8 mouse cellular contexts compared by ENCODE assay signal in genomic region chr6:125166861-125167650, GRCm38 (mm10). TPM values are rescaled to one million over a fixed set of nuclear protein-coding genes. Genes with fewer than 3 reads are reported as not detected.
DNase-seq lines count a peak whose midpoint lies in the region; ATAC-seq and TF ChIP-seq lines count a peak whose summit lies in the region.

No protein-coding gene starts in this region.

- ATAC-seq in cerebellum, adult (ENCODE audit: insufficient number of reproducible peaks, low FRiP score, low TSS enrichment) = no peak
- peak; percentile 35 for ATAC-seq in embryonic facial prominence, embryonic 14.5 days (ENCODE audit: low read depth)
- peak; percentile 68 for ATAC-seq in heart, embryonic 15.5 days (replicated peaks; ENCODE audit: insufficient number of reproducible peaks, insufficient read depth, low FRiP score, low read depth)
- ATAC-seq in midbrain, postnatal 0 days (ENCODE audit: low FRiP score) = no peak

- no peaks in the 10 kb centered on the region for H3K27me3 ChIP-seq in embryonic facial prominence, embryonic 14.5 days (replicated peaks; ENCODE audit: control insufficient read depth, insufficient read depth, low read length)
- H3K27me3 ChIP-seq in heart, embryonic 15.5 days = no peaks in the 10 kb centered on the region
- H3K27me3 ChIP-seq in limb, embryonic 10.5 days (ENCODE audit: low read depth, poor library complexity, severe bottlenecking) = no peaks in the 10 kb centered on the region
- no peaks in the 10 kb centered on the region for H3K27me3 ChIP-seq in midbrain, postnatal 0 days (ENCODE audit: insufficient read depth, low read length)

- H3K4me2 ChIP-seq in embryonic facial prominence, embryonic 14.5 days (ENCODE audit: low read depth, low read length) = peak overlapping the region; percentile 94
- H3K4me2 ChIP-seq in heart, embryonic 15.5 days = peak overlapping the region; percentile 77
- peak overlapping the region; percentile 79 for H3K4me2 ChIP-seq in midbrain, postnatal 0 days (ENCODE audit: low read depth, low read length, poor library complexity, severe bottlenecking)

- no peaks in the 10 kb centered on the region for H3K9me3 ChIP-seq in embryonic facial prominence, embryonic 14.5 days (ENCODE audit: control insufficient read depth, low read length)
- H3K9me3 ChIP-seq in heart, embryonic 15.5 days (replicated peaks) = no peaks in the 10 kb centered on the region
- no peaks in the 10 kb centered on the region for H3K9me3 ChIP-seq in limb, embryonic 10.5 days (replicated peaks)
- no peaks in the 10 kb centered on the region for H3K9me3 ChIP-seq in midbrain, postnatal 0 days (ENCODE audit: low read length)

- peak; percentile 57 to 58 for DNase-seq in cerebellum, adult 18-20 months
- DNase-seq in Muller cell, postnatal 12 days (ENCODE audit: inconsistent ontology term) = peak; percentile 59
- peak; percentile 86 for DNase-seq in embryonic facial prominence, embryonic 14.5 days (ENCODE audit: low spot score)
- DNase-seq in limb, embryonic 10.5 days (ENCODE audit: low spot score) = peak; percentile 57
- DNase-seq in midbrain, postnatal 0 days (ENCODE audit: low spot score) = peak; percentile 55
- DNase-seq in layer of hippocampus, adult 9-10 months (ENCODE audit: low spot score) = no peak

- TF ChIP-seq CTCF in midbrain, postnatal 0 days (IDR thresholded peaks at IDR 0.05) = no peak

- peak overlapping the region; percentile 95 for H3K27ac ChIP-seq in embryonic facial prominence, embryonic 14.5 days (replicated peaks; ENCODE audit: low read depth, low read length)
- peak overlapping the region; percentile 97 for H3K27ac ChIP-seq in heart, embryonic 15.5 days
- peak overlapping the region; percentile 98 for H3K27ac ChIP-seq in limb, embryonic 10.5 days
- 0 out of 2 replicates have a peak overlapping the region, but pooled peaks have one; percentile 89 for H3K27ac ChIP-seq in midbrain, postnatal 0 days (ENCODE audit: low read depth, low read length)

- peaks cover 22% of the 10 kb centered on the region for H3K4me1 ChIP-seq in embryonic facial prominence, embryonic 14.5 days (ENCODE audit: control insufficient read depth, insufficient read depth, low read length)
- H3K4me1 ChIP-seq in heart, embryonic 15.5 days (replicated peaks) = peaks cover 36% of the 10 kb centered on the region
- H3K4me1 ChIP-seq in limb, embryonic 10.5 days = peaks cover 39% of the 10 kb centered on the region
- H3K4me1 ChIP-seq in midbrain, postnatal 0 days (ENCODE audit: insufficient read depth, low read length) = peaks cover 11% of the 10 kb centered on the region; the same call in 1 of the 2 replicates

- H3K4me3 ChIP-seq in embryonic facial prominence, embryonic 14.5 days (ENCODE audit: low read depth, low read length) = peak overlapping the region; percentile 70
- peak overlapping the region; percentile 94 for H3K4me3 ChIP-seq in heart, embryonic 15.5 days
- peak overlapping the region; percentile 74 for H3K4me3 ChIP-seq in limb, embryonic 10.5 days
- 0 out of 2 replicates have a peak overlapping the region, but pooled peaks have one; percentile 59 for H3K4me3 ChIP-seq in midbrain, postnatal 0 days (ENCODE audit: low read depth, low read length)

- peak overlapping the region; percentile 66 for H3K9ac ChIP-seq in embryonic facial prominence, embryonic 14.5 days (ENCODE audit: low read depth, low read length)
- H3K9ac ChIP-seq in heart, embryonic 15.5 days = peak overlapping the region; percentile 69
- H3K9ac ChIP-seq in midbrain, postnatal 0 days (replicated peaks; ENCODE audit: low read length, poor library complexity, severe bottlenecking) = 0 out of 2 replicates have a peak overlapping the region, but pooled peaks have one; percentile 9

- WGBS in embryonic facial prominence, embryonic 14.5 days = 18% methylated on average over 9 of the region's 10 CpGs
- WGBS in heart, embryonic 15.5 days = 16% methylated on average over 10 of the region's 10 CpGs
- WGBS in limb, embryonic 10.5 days = 24% methylated on average over 10 of the region's 10 CpGs
- 10% methylated on average over 10 of the region's 10 CpGs for WGBS in midbrain, postnatal 0 days

- peaks cover 68% of the 10 kb centered on the region for H3K36me3 ChIP-seq in embryonic facial prominence, embryonic 14.5 days (ENCODE audit: control insufficient read depth, insufficient read depth, low read length)
- H3K36me3 ChIP-seq in heart, embryonic 15.5 days = peaks cover 52% of the 10 kb centered on the region
- H3K36me3 ChIP-seq in limb, embryonic 10.5 days = peaks cover 83% of the 10 kb centered on the region
- peaks cover 37% of the 10 kb centered on the region for H3K36me3 ChIP-seq in midbrain, postnatal 0 days (ENCODE audit: insufficient read depth, low read length)

RNA-seq across cellular contexts. Expression of gene Gapdh, which starts 0.8 kb away (rescaled TPM):
- 1,831 and 1,850 TPM in 2 replicates for polyA plus RNA-seq in embryonic facial prominence, embryonic 14.5 days (2014; fragmentation: Nextera tagmentation; extraction: Ambion mirVana)
- 3,777 and 4,210 TPM in 2 replicates for polyA plus RNA-seq in heart, embryonic 15.5 days (2015; fragmentation: Nextera tagmentation; extraction: Ambion mirVana)
- 2,585 and 3,112 TPM in 2 replicates for polyA plus RNA-seq in limb, embryonic 10.5 days (2016; fragmentation: Nextera tagmentation; extraction: Ambion mirVana)
- 2,678 and 3,049 TPM in 2 replicates for total RNA-seq in midbrain, postnatal 0 days (2014; rRNA removed)
- polyA plus RNA-seq in midbrain, postnatal 0 days (2015; fragmentation: Nextera tagmentation; extraction: Ambion mirVana) = 1,705 and 1,726 TPM in 2 replicates

RNA-seq across cellular contexts. Expression of gene Iffo1, which starts 22.0 kb away (rescaled TPM):
- 37.9 and 43.7 TPM in 2 replicates for polyA plus RNA-seq in embryonic facial prominence, embryonic 14.5 days (2014; fragmentation: Nextera tagmentation; extraction: Ambion mirVana)
- 9.7 and 13.4 TPM in 2 replicates for polyA plus RNA-seq in heart, embryonic 15.5 days (2015; fragmentation: Nextera tagmentation; extraction: Ambion mirVana)
- polyA plus RNA-seq in limb, embryonic 10.5 days (2016; fragmentation: Nextera tagmentation; extraction: Ambion mirVana) = 10.9 and 15.5 TPM in 2 replicates
- 33.3 and 33.9 TPM in 2 replicates for total RNA-seq in midbrain, postnatal 0 days (2014; rRNA removed)
- polyA plus RNA-seq in midbrain, postnatal 0 days (2015; fragmentation: Nextera tagmentation; extraction: Ambion mirVana) = 19.0 and 20.4 TPM in 2 replicates

RNA-seq across cellular contexts. Expression of gene Ncapd2, which starts 24.4 kb away (rescaled TPM):
- 76.7 and 90.8 TPM in 2 replicates for polyA plus RNA-seq in embryonic facial prominence, embryonic 14.5 days (2014; fragmentation: Nextera tagmentation; extraction: Ambion mirVana)
- 66.1 and 93.1 TPM in 2 replicates for polyA plus RNA-seq in heart, embryonic 15.5 days (2015; fragmentation: Nextera tagmentation; extraction: Ambion mirVana)
- 285 and 288 TPM in 2 replicates for polyA plus RNA-seq in limb, embryonic 10.5 days (2016; fragmentation: Nextera tagmentation; extraction: Ambion mirVana)
- total RNA-seq in midbrain, postnatal 0 days (2014; rRNA removed) = 29.8 and 33.7 TPM in 2 replicates
- polyA plus RNA-seq in midbrain, postnatal 0 days (2015; fragmentation: Nextera tagmentation; extraction: Ambion mirVana) = 18.4 and 21.0 TPM in 2 replicates

RNA-seq across cellular contexts. Expression of gene Mrpl51, which starts 24.5 kb away (rescaled TPM):
- 198 and 205 TPM in 2 replicates for polyA plus RNA-seq in embryonic facial prominence, embryonic 14.5 days (2014; fragmentation: Nextera tagmentation; extraction: Ambion mirVana)
- 233 and 272 TPM in 2 replicates for polyA plus RNA-seq in heart, embryonic 15.5 days (2015; fragmentation: Nextera tagmentation; extraction: Ambion mirVana)
- polyA plus RNA-seq in limb, embryonic 10.5 days (2016; fragmentation: Nextera tagmentation; extraction: Ambion mirVana) = 213 and 231 TPM in 2 replicates
- total RNA-seq in midbrain, postnatal 0 days (2014; rRNA removed) = 23.3 and 48.2 TPM in 2 replicates
- polyA plus RNA-seq in midbrain, postnatal 0 days (2015; fragmentation: Nextera tagmentation; extraction: Ambion mirVana) = 136 and 145 TPM in 2 replicates

RNA-seq across cellular contexts. Expression of gene Nop2, which starts 35.3 kb away (rescaled TPM):
- polyA plus RNA-seq in embryonic facial prominence, embryonic 14.5 days (2014; fragmentation: Nextera tagmentation; extraction: Ambion mirVana) = 56.4 and 60.4 TPM in 2 replicates
- 35.0 and 43.6 TPM in 2 replicates for polyA plus RNA-seq in heart, embryonic 15.5 days (2015; fragmentation: Nextera tagmentation; extraction: Ambion mirVana)
- polyA plus RNA-seq in limb, embryonic 10.5 days (2016; fragmentation: Nextera tagmentation; extraction: Ambion mirVana) = 94.6 and 119 TPM in 2 replicates
- 34.5 and 45.8 TPM in 2 replicates for total RNA-seq in midbrain, postnatal 0 days (2014; rRNA removed)
- polyA plus RNA-seq in midbrain, postnatal 0 days (2015; fragmentation: Nextera tagmentation; extraction: Ambion mirVana) = 41.4 and 42.6 TPM in 2 replicates

Comparison
In these comparisons a context has a peak if more than half of its experiments do, and no peak if none do; other contexts are left out.
1. ATAC-seq: peak in embryonic facial prominence, embryonic 14.5 days (single experiment) and heart, embryonic 15.5 days (single experiment); none in cerebellum, adult (single experiment) and midbrain, postnatal 0 days (single experiment).
2. H3K9ac ChIP-seq: peak in every context shown above with its lines; median percentile 69 in heart, embryonic 15.5 days; 66 in embryonic facial prominence, embryonic 14.5 days; 9 in midbrain, postnatal 0 days.
3. Peak in every context shown above with its lines, with median percentiles within 50 percentile points of each other: H3K27ac ChIP-seq, H3K4me2 ChIP-seq and H3K4me3 ChIP-seq.